Mouse (Mus musculus) hindbrain, postnatal 0 days (tissue): ENCODE data around the gene Hoxa4. TPM values are rescaled to one million over a fixed set of nuclear protein-coding genes. Genes with fewer than 3 reads are reported as not detected.

ENCODE experiments used
- ATAC-seq: fragments of 200-750 bp; cut with Nextera tagmentation; 2 replicates; pipeline ENCODE4 v1.8.0; 2017; ENCODE audit warnings: mild to moderate bottlenecking, moderate TSS enrichment, moderate library complexity
- DNase-seq: peaks from one replicate; pipeline ENCODE4 v3.0.0-alpha.2; 2015; ENCODE audit warnings: low spot score
- H3K27ac ChIP-seq: fragments of 300-500 bp; sonication (generic); 2 replicates; pipeline ENCODE4 v1.5.1; 2014; ENCODE audit warnings: mild to moderate bottlenecking
- H3K27me3 ChIP-seq: fragments of 300-500 bp; sonication (generic); 2 replicates; pipeline ENCODE4 v1.6.1; 2014; ENCODE audit warnings: low read length, mixed read lengths; ENCODE audit not compliant: insufficient read depth
- H3K36me3 ChIP-seq: fragments of 300-500 bp; sonication (generic); 2 replicates; pipeline ENCODE4 v1.6.1; 2014; ENCODE audit warnings: low read length, mixed read lengths; ENCODE audit not compliant: insufficient read depth
- H3K4me1 ChIP-seq: fragments of 300-500 bp; sonication (generic); 2 replicates; pipeline ENCODE4 v1.6.1; 2014; ENCODE audit warnings: antibody characterized with exemption, low read length, mixed read lengths; ENCODE audit not compliant: insufficient read depth
- H3K4me2 ChIP-seq: fragments of 300-500 bp; sonication (generic); 2 replicates; pipeline ENCODE4 v1.6.1; 2014; ENCODE audit warnings: low read depth, mild to moderate bottlenecking, low read length, moderate library complexity, mixed read lengths
- H3K4me3 ChIP-seq: fragments of 300-500 bp; sonication (generic); 2 replicates; pipeline ENCODE4 v1.5.1; 2014; ENCODE audit warnings: low read length
- H3K9ac ChIP-seq: fragments of 300-500 bp; sonication (generic); replicated peaks from 2 replicates; pipeline ENCODE4 v1.6.1; 2014; ENCODE audit warnings: mild to moderate bottlenecking, low read length, moderate library complexity, mixed read lengths
- H3K9me3 ChIP-seq: fragments of 300-500 bp; sonication (generic); 2 replicates; pipeline ENCODE4 v1.6.1; 2016; ENCODE audit warnings: low read length, mixed read lengths
- CTCF ChIP-seq: IDR thresholded peaks from 2 replicates; pipeline ENCODE4 v1.5.1; 2016; ENCODE audit warnings: antibody characterized with exemption, control low read depth, low read depth
- WGBS: fragments of 180-500 bp; shearing (Covaris S2); extraction: QIAGEN DNeasy Blood & Tissue Kit; methylation state at CpG from one replicate; pipeline ENCODE4 v1.1.7; 2014; 5-methylcytosine and 5-hydroxymethylcytosine counted together
- polyA plus RNA-seq: library from polyadenylated mRNA; unstranded; fragments of >200 nt; fragmentation: Nextera tagmentation; extraction: Ambion mirVana; gene quantifications from 2 replicates; pipeline ENCODE4 v1.2.1, GENCODE M21; 2015
- total RNA-seq: library from RNA; depleted of rRNA; stranded (reverse); fragments of >200 nt; gene quantifications from 2 replicates; pipeline ENCODE4 v1.2.3, GENCODE M21; 2014

Gene Hoxa4
- total and polyA plus RNA-seq, 2 experiments from 2014 or later: 4.8 to 12.0 TPM

- Histone ChIP-seq H3K4me2 (peak overlapping the region; percentile 93), H3K27ac (peak overlapping the region; percentile 42; the same call in 1 of the 2 replicates), H3K4me1 (no peaks in the 10 kb centered on the region), H3K36me3 (no peaks in the 10 kb centered on the region), H3K9me3 (no peaks in the 10 kb centered on the region), H3K9ac (peak overlapping the region; percentile 39; the same call in 1 of the 2 replicates), H3K4me3 (peak overlapping the region; percentile 67), H3K27me3 (peaks cover 40% of the 10 kb centered on the region)
- DNase-seq (peak; percentile 45), ATAC-seq (no peak)
- TF ChIP-seq CTCF: no peak
- 13% methylated on average over 1 of the region's 1 CpGs for WGBS
Measured at GRCm38 (mm10) chr6:52162093-52162380, 29.5 kb downstream of the Hoxa4 start.

GRCm38 (mm10) chr6:52161336-52162092, 30.0 kb downstream of the Hoxa4 start:
- 7% methylated on average over 8 of the region's 8 CpGs for WGBS

GRCm38 (mm10) chr6:52160511-52161335, 30.8 kb downstream of the Hoxa4 start:
- Histone ChIP-seq H3K36me3 (no peaks in the 10 kb centered on the region), H3K27me3 (peaks cover 49% of the 10 kb centered on the region), H3K9ac (peak overlapping the region; percentile 39), H3K4me1 (no peaks in the 10 kb centered on the region), H3K27ac (peak overlapping the region; percentile 71), H3K9me3 (no peaks in the 10 kb centered on the region), H3K4me3 (peak overlapping the region; percentile 67), H3K4me2 (peak overlapping the region; percentile 93)
- DNase-seq: peak; percentile 65
- WGBS: 5% methylated on average over 30 of the region's 30 CpGs
- no peak; the same call in 1 of the 2 replicates for TF ChIP-seq CTCF
- ATAC-seq: no peak

More at GRCm38 (mm10) chr6:52161336-52162092, 30.0 kb downstream of the Hoxa4 start:
- Histone ChIP-seq H3K36me3 (no peaks in the 10 kb centered on the region), H3K9me3 (no peaks in the 10 kb centered on the region), H3K27me3 (peaks cover 42% of the 10 kb centered on the region), H3K9ac (peak overlapping the region; percentile 39; the same call in 1 of the 2 replicates), H3K4me1 (no peaks in the 10 kb centered on the region), H3K27ac (peak overlapping the region; percentile 71), H3K4me3 (peak overlapping the region; percentile 67), H3K4me2 (peak overlapping the region; percentile 93)
- DNase-seq (peak; percentile 4), ATAC-seq (no peak)
- TF ChIP-seq CTCF: no peak

GRCm38 (mm10) chr6:52159979-52160378, 31.6 kb downstream of the Hoxa4 start:
- Histone ChIP-seq H3K27ac (peak overlapping the region; percentile 71; the same call in 1 of the 2 replicates), H3K9me3 (no peaks in the 10 kb centered on the region), H3K4me1 (no peaks in the 10 kb centered on the region), H3K36me3 (no peaks in the 10 kb centered on the region), H3K27me3 (peaks cover 56% of the 10 kb centered on the region), H3K9ac (peak overlapping the region; percentile 72; the same call in 1 of the 2 replicates), H3K4me2 (peak overlapping the region; percentile 93), H3K4me3 (peak overlapping the region; percentile 67)
- DNase-seq (peak; percentile 52), ATAC-seq (no peak)
- WGBS: 5% methylated on average over 8 of the region's 9 CpGs
- TF ChIP-seq CTCF: no peak

- Histone ChIP-seq H3K27me3 (peaks cover 64% of the 10 kb centered on the region), H3K36me3 (no peaks in the 10 kb centered on the region), H3K27ac (peak overlapping the region; percentile 71), H3K9ac (peak overlapping the region; percentile 72), H3K4me1 (no peaks in the 10 kb centered on the region), H3K9me3 (no peaks in the 10 kb centered on the region), H3K4me3 (peak overlapping the region; percentile 67), H3K4me2 (peak overlapping the region; percentile 93)
- ATAC-seq (0 out of 2 replicates have a peak, but pooled peaks have one; percentile 3), DNase-seq (peak; percentile 44)
- TF ChIP-seq CTCF: no peak
- 6% methylated on average over 12 of the region's 12 CpGs for WGBS
Measured at GRCm38 (mm10) chr6:52159164-52159761, 32.3 kb downstream of the Hoxa4 start.

- peak; percentile 85 for DNase-seq
- TF ChIP-seq CTCF: no peak
Measured at GRCm38 (mm10) chr6:52158276-52159051, 33.1 kb downstream of the Hoxa4 start, which contains the start of gene Hoxa1. TSS of gene Hoxa1 (minus strand) at chr6:52158317.

More at GRCm38 (mm10) chr6:52158276-52159051, 33.1 kb downstream of the Hoxa4 start, which contains the start of gene Hoxa1:
- ATAC-seq: peak; percentile 83
- Histone ChIP-seq H3K4me3 (peak within 1 kb of the TSS; percentile 67), H3K9ac (peak within 1 kb of the TSS; percentile 72), H3K36me3 (no peaks in the 10 kb centered on the region), H3K9me3 (no peaks in the 10 kb centered on the region), H3K4me2 (peak within 1 kb of the TSS; percentile 93), H3K27me3 (peaks cover 63% of the 10 kb centered on the region), H3K4me1 (no peaks in the 10 kb centered on the region), H3K27ac (peak within 1 kb of the TSS; percentile 71)
- WGBS: under 1% methylated on average over 55 of the region's 55 CpGs
